Mouse (Mus musculus) kidney, postnatal 14 days (tissue): ENCODE measurements around the gene Impdh1.

Experiments
- DNase-seq: peaks from one replicate; pipeline ENCODE4 v3.0.0; 2022; ENCODE audit warnings: mixed read lengths

Impdh1 gene

DNA sequence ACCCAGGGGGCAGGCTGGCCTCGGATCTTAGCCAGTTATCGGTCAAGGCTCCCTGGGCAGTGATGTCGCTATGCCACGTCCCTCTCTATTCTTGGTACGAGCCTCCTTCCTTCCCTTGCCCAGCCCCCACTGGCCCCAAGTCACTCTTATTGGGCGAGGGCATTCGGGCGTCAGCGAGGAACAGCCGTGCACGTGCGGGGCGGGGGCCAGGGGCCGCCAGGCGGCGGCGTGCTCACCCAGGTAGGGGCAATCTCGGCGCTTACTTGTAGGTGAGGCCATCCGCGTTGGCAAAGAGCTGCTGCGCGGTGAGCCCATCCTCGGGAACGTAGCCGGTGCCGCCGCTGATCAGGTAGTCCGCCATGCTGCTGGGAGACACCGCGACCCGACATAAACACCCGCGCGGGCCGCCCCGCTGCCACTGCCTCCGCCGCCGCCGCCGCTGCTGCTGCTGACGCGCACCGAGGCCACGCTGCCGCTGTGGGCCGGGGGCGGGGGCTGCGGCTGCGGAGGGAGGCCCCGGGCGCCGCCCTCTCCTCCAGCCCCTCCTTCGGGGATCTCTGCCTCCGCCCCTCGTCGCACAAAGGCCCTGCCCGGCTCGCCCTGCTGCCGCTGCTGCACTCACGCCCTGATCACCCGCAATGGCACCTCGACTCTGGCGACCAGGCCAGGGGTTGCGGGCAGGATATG, 4.2 kb downstream of the Impdh1 start:
- peak; percentile 89 for DNase-seq

DNA sequence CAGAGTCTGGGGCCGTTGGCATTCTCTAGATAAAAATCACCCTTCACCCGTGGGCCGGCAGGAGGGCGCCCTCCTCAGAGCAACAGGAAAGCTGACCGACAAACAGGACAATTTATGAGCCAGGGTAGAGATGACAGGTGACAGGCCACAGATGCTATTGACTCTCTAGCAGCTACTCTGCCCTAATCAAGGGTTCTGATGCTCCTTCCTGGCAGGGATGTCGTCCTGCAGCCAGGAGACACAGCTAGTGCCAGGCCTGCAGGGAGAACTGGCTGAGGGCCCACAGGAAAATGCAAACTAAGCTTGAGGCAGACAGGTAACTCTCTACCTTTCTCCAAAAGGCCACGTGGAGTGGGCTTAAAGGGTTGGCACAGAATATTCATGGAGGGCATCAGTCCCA, 5.0 kb downstream of the Impdh1 start:
- DNase-seq, result no peak

DNA sequence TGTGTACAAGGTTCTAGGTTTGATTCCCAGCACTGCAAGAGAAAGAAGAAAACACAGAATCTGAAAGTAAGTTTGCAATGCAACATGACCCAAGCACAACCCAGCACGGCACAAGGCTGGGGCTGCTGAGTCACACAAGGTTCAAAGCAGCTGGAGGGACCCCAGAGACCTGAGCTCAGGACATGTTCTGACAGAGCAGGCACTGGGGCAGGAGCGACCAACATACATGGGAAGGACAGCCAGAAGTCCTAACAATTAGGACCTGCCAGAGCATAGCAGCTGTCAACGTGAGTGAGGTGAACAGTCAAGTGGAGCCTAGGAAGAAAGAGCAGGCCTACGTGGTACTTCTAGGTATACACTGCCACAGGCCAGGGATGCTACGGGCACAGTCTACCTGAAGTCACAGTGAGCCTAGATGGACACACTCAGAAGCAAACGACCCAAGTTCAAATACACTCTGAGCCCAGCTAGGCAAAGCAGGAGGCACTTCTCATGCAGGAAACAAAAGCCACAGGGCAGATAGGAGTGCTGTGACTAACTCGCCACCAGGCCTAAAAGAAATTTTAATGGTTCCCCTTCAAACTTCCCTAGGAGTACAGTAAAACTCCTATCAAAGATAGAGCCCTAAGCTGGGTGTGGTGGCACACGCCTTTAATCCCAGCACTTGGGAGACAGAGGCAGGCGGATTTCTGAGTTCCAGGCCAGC, 5.8 kb downstream of the Impdh1 start:
- no peak for DNase-seq

DNA sequence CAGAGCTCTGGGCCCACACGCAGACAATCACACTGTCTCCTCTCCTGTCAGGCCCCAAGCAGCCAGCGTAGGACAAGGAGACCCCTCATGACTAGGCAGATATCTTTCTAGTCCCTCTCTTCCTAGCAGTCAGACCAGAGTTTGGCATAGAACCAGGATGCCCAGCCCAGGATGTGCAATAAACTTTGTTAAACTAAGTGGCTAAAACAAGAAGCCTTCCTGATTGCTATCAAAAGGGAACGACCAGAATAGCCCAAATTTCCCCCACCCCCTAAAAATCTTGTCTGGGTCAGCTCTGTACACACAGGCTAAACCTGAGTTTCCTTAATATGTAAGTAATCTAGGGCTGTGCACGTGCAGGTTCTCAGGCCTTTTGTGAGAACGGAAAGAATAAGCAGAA, 8.0 kb downstream of the Impdh1 start:
- DNase-seq, result no peak

DNA sequence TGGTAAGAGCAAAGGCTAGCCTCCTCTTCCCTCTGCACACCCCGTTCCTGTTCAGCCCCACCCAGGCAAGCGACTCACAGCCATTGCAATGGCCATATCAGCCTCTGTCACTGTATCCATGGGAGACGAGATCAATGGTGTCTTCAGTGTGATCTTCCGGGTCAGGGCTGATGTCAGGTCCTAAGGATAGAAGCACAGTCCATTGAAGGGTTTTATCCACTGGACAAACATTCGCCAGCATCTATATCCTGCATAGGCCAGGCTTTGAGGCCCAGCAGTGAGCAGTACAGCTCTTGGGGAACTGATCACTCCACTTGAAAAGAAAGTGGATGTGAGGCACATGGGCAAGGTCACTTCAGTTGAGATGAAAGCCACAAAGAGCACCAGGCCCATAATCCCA, 9.1 kb downstream of the Impdh1 start:
- DNase-seq, result no peak

DNA sequence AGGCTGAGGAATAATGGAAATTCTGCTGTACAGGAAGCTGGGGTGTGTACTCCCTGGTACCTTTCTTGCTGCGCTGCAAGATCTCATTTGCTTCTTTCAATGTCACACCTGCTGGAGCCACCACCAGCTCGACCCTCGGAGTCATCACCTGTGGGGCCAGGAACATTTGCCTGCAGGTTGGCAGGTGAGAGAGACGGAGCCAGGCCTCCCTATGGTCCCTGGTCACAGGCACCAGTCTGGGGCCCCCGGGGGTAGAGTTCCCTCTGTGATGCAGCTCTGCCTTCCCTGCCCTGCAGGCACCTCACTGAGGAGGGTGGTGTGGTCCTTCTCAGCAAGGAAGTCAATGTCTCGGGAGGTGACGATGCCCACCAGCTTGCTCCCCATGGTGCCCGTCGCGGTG, 10.2 kb downstream of the Impdh1 start:
- DNase-seq, result no peak

DNA sequence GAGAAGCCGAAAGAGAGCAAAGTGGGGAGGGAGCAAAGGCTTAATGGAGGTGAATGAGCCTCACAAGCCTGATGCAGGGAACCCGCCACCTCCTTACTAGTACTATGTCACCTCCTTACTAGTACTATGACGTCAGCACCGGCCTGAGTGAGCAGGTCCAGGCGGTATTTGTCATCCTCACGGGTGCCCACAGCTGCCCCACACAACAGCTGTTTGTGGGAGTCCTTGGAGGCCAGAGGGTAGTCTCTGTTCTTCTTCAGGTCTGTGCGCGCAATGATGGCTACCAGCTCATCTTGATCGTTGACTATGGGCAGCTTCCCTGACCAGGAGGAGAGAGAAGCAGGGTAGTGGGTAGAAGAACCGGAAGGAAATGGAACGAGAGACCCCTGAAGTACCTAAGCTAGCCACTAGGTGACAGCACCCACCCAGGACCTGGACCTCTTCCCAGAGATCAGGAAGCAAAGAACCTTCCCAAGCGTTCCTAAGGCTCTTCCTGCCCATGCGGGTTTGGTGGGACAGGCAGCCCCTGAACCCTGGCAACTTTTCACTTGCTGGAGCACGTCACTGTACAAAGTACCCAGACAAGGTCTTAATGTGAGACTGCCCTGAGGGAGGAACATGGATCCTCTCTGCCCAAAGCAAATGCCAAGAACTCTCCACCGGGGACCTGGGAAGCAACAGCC, 11.1 kb downstream of the Impdh1 start:
- peak; percentile 71 for DNase-seq

DNA sequence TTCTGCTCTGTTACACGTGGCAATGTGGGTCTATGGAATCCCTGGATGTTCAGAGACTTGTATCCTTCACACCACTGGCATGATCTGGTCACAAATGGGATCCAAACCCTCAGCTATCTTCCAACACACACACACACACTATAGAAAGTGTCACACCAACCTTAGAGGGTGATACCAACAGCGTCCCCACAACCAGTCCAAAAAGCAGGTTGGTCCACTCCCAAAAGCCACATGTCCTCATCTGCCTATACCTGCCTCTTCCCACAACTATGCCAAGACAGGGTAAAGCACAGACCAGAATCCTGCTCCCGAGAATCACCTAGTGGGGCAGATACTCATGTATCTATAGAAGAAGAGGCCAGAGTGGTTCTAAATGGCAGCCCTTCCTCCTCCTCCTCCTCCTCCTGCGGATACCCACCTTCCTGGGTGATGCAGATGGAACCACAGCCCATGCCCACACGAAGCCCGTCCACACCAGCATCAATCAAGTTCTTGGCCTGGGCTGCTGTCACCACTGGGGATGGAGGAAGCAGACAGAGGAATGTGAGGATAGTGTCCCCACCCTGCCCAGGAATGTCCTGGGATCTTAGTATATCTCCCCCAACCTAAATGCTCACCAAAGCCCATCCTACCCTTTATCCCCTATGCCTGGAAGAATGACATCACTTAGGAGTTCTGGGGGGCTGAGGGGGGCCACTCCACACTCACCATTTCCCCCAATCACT, 12.1 kb downstream of the Impdh1 start:
- DNase-seq, result no peak

DNA sequence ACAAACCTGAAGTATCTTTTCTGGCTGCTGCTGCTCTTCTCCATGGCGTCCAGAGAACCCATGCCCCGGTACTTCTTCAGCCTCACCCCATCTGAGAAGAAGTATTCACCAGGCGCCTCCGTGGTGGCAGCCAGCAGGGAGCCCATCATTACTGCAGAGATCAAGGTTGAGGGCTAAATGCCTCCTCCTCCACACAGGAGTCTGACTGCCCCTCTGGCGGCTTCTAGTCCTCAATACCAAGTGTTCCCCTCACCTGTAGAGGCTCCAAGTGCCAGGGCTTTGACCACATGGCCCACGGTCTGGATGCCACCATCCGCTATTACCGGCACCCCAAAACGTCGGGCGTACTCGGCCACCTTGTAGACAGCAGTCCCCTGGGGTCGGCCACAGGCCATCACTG, 13.1 kb downstream of the Impdh1 start:
- DNase-seq, result no peak

DNA sequence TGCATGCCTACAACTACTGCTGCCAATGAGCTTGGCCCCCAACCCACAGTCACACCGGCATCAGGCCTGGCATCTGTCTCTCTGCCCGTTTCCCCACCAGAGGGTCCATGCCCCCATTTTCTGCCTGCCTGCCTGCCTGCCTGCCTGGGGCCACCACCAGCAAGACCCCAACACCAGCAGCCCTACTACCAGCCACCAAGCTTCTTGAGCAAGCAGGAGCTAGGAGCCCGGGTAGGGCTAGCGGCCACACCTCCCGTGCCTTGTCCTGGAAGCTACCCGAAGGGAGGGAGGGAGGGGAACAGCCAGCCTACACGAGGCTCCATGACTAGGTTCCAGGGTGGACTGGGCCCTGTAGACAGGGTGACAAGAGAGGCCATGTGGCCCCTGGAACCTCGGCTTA, 14.2 kb downstream of the Impdh1 start:
- no peak for DNase-seq

DNA sequence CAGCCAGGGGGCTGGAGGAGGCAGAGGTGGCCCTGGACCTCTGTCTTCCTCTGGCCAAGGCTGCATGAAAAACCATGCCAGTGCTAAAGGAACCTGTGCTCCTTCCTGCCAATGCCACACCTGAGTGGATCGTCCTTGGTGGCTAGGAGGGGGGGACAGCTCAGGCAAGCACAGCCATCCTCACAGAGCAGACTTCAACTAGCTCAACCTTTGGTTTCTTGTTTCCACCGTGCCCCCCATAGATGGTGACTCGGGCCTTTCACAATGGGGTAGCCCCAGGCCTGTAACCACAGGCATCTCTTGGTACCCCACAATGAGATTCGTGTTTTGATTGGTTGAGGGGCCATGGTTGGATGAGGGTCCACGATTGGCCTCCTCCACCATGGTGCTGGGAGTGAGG, 14.8 kb downstream of the Impdh1 start:
- no peak for DNase-seq

DNA sequence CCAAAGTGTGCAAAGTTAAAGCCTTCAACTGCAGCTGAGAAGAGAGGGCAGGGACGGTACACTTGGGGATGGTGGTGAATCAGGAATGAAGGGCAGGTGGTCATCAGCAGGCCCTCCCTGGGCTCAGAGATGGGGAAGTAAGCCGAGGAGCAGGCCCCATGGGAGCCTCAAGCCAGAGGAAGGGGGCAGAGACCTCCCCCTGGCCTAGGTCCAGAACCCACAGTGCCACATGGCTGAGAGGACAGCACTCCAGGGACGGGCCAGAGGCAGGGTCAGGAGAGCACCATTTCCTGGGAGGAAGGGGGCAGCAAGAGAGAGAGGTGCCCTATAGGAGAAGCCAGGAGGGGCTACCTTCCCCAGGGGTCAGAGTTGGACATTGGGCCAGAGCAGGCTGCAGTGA, 15.7 kb downstream of the Impdh1 start:
- DNase-seq, result no peak

DNA sequence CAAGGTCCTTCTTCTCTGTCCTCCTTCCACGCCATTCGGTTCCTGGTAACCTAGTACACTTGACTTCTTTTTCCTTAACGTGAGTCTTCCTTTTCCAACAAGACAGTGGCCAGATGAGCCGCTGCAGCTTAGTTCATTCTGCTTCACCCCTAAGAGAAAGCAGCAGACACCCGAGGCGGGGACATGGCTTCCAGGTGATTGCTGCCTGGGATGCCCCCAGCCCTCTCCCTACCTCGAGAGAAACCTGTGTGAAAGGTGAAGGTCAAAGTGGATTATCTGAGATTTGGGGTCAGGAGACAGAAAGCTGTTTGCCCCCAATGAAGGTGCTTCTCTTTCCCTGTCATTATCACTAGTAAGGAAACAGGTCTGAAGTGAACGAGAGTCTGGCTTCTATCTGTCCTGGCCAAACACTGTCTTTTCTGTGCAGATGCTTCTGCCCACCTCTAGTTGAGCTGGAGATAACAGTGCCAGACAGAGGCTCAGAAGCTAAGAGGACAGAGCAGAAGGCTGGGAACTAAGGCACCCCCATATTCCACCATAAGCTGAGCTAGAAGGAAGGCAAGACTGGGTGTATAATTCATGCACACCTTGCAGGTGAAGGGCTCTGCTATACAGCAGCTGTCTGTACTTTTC, 16.8 kb downstream of the Impdh1 start:
- no peak for DNase-seq

DNA sequence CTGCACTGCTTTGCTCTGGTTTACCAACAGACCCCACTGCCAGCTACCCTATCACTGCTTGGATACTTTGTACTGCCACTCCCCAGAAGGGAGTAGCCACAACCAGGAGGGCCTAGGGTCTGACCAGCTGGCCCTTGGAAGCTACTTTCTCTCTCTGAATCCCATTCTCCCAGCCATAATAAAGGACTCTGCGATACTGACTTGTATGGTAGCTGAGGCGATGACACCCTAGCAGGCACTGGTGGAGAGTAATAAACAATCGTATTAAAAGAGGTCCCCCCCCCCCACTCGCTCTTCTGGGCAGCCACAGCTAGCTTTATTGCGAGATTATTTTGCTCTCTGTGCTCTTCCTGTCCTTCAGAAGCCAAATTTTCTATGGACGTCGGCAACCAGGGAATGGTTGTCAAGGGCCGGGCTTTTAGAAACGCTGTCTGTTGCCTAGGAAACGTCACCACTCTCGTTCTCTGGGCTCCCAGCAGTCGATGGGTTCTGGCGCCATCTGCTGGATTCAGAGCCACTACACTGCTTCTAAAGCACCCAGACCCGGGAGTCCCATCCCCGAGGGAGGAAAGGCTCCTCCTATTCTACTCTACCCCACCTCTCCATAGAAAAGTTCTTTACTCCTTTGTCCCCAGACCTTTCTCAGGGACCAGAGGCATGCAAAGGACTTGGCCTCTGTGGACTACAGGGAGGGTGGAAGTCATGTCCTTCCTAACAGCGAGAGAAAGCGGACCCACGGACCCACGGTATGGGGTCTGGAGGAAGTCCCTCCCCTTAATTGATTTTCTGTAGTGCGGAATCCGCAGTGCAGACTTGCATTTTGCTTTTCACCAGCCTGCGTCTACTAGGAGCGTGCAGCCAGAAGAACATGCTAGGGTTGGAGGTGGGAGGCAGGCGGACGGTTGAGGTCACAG, 17.6 kb downstream of the Impdh1 start:
- peak; percentile 94 for DNase-seq

DNA sequence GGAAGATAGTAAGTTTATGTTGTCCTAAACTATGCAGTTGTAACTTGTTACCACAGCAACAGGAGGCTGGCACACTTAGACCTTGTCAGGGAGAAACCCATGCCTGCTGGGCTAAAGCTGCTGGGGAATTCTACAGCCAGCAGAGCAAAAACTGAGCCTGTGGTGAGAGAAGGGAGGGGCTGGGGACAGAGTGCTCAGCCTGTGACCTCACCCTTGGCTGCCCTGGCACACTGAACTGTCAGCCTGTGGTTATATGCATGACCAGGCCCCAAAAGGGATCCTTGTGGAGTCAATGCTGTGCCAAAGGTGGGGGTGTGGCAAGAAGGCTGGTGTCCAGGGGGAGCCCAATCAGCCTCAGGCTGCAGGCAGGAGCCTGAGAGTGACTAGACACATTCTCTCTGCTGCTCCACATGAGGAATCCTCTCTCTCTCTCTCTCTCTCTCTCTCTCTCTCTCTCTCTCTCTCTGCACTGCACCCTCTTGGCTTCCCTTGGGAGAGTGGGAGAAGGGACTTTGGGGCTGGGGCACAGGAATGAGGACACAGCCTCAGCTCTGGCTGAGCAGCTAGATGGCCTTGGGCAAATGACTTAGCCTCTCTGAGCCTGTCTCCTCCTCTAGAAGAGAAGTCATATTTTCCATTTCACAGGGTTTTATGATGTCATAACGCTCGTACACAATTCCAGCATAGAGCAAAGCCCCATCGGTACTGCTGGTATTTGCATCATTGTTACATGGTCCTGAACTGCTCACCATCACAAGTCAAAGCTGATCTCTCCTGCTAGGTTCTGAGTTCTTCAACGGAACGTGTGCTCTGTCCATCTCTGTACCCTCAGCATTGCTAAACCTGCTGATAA, 20.1 kb downstream of the Impdh1 start:
- DNase-seq, result no peak

DNA sequence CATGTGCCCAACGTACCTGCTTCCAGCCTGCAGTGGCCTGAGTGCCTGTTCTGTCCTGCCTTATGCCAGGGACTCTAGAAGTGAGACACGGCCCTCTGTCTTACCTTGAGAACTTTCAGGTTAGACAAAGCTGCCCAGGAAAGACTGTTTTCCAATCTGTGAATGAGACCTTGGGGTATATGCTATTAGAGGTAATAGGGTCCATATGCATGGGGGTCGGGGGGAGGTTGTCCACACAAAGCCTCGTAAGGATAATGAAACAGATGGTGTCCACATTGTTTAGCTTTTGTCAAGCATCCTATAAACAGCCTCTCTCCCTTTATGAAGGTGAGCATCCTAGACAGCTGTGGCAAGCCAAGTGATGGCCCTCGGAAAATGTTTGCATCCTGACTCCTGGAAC, 21.0 kb downstream of the Impdh1 start:
- DNase-seq, result no peak

DNA sequence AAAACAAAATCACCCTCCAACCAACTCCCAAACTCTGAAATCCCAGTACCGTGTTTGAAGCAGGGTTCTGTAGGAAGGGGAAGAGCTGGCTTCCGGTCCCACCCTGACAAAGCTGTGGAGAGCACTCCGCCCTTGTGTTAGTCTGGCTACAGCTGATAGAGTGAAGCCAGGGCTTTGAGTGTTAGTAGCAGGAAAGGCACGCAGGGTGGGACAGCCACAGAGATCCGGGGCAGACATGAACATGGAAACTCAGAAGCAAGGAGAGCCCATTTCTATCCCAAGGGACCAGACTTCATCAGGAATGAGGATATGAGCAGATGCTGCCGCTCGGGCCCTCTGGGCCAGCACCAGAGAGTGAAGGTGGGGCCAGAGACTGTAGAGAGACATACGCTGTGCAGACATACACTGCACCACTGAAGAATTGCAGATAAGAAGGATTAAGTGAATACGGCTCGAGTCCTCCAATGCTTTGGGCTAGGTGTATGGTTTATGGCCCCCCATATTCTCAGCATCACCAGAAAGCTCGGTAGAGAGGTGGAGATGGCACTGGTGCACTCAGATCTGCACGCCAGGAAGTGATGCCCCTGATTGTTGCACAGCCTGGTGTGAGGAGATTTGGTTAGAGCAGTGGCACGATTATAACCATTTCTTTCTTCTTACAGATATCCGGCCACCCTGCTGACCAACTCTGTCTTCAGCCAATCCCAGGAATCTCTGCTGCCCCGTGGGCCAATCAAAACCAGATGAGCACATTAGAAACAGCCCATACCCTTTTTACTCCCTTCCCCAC, 22.0 kb downstream of the Impdh1 start:
- DNase-seq, result peak; percentile 43

DNA sequence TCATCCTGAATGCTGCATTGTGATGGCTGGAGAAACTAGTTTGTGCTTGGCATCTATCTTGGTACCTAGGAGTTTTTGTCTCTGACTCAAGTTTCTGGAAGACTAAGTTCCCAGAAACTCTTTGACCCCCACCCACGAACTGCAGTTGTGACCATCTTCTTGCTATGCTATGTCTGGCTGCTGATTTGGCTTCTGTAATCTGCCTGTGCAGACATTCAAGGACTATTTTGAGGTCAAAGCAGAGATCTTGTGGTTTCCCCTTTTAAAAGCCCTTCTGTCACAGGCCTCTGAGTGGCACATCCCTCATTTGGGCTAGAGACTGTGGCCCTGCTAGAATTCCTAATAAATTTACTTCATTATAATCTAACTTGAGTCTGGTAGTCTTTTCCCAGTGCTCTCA, 28.2 kb downstream of the Impdh1 start:
- DNase-seq, result no peak

DNA sequence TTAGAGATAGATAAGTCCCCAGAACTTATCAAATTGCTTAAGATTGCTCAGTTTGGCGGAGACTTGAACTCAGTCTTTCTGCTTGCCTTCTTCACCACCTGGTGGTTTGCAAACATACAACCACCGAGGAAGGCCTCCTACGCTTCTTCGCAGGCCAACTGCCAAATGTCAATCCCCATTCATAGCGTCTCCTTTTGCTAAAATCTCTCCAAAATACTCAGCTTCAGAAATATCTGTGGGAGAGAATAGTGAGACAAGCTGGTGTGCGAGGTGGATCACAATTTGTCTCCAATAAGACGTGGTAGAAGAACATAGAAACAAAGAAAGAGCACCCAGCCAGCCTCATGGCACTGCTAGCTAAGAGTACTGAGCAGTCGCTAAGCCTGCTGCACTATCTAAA, 36.3 kb downstream of the Impdh1 start:
- DNase-seq, result no peak
